Mouse (Mus musculus) R1 (cell line): ENCODE measurements around the gene Ift52.
A peak's percentile ranks its signal among the peaks of the same experiment; 100 is the strongest.

Source experiments
- DNase-seq: peaks from one replicate; pipeline ENCODE4 v3.0.0-alpha.2; 2018; ENCODE audit warnings: low read depth, low spot score

Gene Ift52

DNA sequence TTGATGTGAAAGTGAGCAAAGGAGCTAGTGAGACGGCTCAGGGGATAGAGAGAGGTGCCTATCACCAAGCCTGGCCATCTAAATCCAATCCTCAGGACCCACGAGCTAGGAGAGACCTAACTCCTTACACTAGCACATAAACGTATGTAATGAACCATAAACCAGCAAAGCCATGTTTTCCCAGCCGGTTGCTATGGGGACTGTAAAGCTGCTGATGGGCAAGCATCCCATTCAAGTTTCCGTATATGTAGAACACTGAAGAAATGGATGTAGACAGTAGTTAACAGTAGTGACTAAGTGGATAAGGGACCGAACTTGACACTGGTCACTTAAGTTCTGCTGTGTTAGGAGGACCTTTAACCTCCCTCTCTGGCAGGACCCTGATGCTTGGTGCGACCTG, 56.9 kb downstream of the Ift52 start:
- no peak for DNase-seq

DNA sequence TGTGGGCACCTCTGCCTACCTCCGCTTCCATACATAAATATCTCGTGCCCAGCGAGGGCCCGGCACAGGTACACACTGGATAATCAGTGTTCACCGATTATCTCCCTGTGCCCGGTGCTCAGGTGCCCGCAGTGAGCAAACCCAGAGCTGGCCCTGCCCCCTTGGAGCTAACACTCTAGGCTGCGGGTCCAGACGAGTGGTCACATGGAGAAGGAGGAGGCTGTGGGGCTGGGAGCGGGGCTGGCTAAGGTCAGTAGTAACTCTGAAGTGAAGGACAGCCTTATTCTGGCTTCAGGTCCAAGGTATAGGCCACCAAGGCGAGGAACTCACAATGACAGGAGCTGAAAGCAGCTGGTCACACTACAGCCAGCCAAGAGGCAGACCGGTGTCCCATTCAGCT, 57.7 kb downstream of the Ift52 start:
- DNase-seq, result no peak

- DNase-seq, result peak; percentile 93
Measured at GRCm38 (mm10) chr2:163075234-163075633, 58.1 kb downstream of the Ift52 start.

DNA sequence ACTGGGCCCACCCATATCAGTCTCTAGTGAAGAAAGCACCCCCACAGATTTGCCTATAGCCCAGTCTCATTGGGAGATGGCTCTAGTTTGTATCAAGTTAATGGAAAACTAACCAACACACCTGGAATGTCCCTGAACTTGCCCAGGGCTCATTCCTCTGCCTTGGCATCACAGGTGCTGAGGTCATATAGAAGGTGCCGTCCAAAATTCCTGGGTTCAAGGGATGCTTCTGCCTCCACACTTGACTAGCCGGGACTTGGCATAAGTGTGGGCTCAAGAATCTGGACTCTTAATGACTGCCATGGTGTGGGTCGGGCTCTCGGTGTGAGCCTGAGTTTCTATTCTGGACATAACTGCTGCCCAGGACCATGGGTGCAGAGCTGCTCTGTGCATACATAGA, 61.9 kb downstream of the Ift52 start:
- no peak for DNase-seq

GRCm38 (mm10) chr2:163082591-163082990, 65.4 kb downstream of the Ift52 start:
- DNase-seq, result no peak

DNA sequence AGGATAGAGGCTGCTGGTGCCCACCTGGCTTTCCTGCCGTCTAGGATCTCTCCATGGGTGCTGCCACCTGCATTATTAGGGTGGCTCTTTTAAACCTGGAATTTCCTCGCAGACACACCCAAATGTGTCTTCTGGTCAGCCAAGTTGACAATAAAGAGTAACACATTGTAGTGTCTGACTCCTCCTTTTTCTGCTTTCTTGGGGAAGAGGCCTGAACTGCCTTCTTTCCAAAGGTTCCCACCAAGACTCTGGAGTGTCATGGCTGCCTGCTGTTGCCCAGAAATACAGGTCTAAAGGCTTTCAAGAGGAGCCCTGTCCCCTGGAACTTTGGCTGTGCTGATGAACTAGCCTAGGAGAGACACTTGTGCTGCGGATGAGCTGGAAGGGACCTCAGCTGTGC, 67.4 kb downstream of the Ift52 start:
- DNase-seq, result peak; percentile 77

DNA sequence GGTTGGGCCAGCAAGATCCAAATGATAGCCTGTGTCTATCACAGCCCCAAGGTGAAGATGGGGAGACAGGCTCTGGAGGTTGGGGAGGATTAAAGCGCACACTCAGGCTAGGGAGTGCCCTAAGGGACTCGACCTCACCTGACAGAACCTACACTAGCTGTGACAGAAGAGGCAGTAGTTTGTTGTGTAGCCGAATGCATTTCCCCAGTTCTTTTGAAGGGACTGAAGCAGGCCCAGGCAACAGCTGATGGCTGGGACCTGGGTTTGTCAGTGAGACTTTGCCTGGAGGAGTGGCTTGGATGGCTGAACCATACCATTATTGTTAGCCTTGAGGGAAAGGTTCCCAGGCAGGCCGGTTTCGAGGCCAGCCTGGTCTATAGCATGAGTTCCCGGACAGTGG, 67.9 kb downstream of the Ift52 start:
- peak; percentile 68 for DNase-seq

DNA sequence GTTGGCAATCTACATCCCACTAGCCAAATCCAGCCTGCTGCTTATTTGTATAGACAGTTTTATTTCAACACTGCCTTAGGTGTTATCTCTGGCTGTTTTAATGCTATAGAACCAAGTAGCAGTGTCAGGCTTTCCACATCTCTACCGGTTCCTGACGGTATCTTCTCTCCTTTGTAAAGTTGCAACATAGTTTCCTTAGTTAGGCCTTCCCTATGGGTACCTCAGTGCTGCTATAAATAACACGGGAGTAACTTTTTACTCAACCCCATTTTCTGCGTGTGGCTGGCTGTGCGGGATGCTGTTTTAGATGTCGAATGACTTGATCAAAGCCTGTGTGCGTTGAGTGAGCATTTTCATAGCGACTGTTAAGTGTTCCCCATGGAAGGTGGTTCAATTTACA, 69.4 kb downstream of the Ift52 start:
- no peak for DNase-seq

DNA sequence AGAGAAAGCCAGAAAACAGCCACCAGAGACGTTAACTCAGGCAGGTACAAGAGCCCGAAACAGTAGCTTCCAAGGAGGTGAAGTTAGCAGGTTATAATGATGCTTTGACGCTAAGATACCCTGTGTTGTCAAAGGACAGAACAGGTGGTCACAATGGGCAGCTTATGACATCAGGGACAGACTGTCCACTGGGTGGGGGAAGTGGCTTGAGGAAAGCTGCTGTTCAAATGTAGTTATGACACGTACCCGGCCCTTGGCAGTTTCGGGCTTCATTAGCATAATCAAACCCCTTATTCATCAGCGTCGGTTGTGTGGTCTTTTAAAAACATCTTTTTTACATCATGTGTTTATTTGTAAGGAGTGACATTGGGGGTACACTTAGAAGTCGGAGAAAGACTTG, 70.6 kb downstream of the Ift52 start, which contains the start of gene Gtsf1l:
Gene Gtsf1l (minus strand): TSS at position 128 of the 400 bp plus-strand sequence.
- DNase-seq, result peak; percentile 64

GRCm38 (mm10) chr2:163089475-163090123, 72.4 kb downstream of the Ift52 start:
- peak; percentile 99 for DNase-seq

DNA sequence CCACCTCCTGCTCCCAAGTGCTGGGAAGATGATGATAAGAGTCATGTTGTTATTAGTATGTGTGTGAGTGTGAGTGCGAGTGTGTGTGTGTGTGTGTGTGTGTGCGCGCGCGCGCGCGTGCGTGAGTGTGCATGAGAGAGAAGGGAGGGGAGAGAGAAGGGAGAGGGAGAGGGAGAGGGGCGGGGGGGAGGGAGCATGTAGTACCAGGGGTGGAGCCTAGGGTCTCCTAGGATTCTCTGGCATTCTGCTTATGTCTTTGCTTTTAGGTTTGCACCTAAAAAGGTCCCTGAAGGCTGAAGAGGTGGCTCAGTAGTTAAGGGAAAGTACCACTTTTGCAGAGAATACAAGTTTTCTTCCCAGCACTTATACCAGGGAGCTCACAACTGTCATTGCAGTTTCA, 77.8 kb downstream of the Ift52 start:
- peak; percentile 65 for DNase-seq
